ENCODE assay signal across 20 mouse cellular contexts in genomic region chr1:160052556-160053315, GRCm38 (mm10). TPM values are rescaled to one million over a fixed set of nuclear protein-coding genes. Genes with fewer than 3 reads are reported as not detected.
DNase-seq lines count a peak whose midpoint lies in the region; ATAC-seq and TF ChIP-seq lines count a peak whose summit lies in the region.
"Had no signal": no experiment of that assay in that cellular context is flagged by ENCODE, and none has a peak within 500 bp of the region (broad histone marks: within the 10 kb centered on the region; RNA-seq: fewer than 3 reads in every experiment).

No protein-coding gene starts in this region.

- H3K9ac ChIP-seq in liver, embryonic 16.5 days (ENCODE audit: low read depth, low read length): peak overlapping the region; percentile 13; the same call in 1 of the 2 replicates
- H3K9ac ChIP-seq: lung, embryonic 14.5 days had no signal

- H3K27me3 ChIP-seq in thymus, adult 2 months (ENCODE audit: control insufficient read depth, insufficient read depth, low read length): no peaks in the 10 kb centered on the region
- H3K27me3 ChIP-seq in liver, embryonic 16.5 days (ENCODE audit: control insufficient read depth, insufficient read depth, low read depth, low read length): no peaks in the 10 kb centered on the region
- H3K27me3 ChIP-seq in splenic B cell, adult 2 months (ENCODE audit: control insufficient read depth, insufficient read depth, low read length, poor library complexity, severe bottlenecking): no peaks in the 10 kb centered on the region

- no peak for TF ChIP-seq POLR2A in thymus, adult 2 months (IDR thresholded peaks at IDR 0.05; ENCODE audit: control insufficient read depth, extremely low read depth, insufficient read depth, low read length, poor library complexity)

- no peaks in the 10 kb centered on the region for H3K9me3 ChIP-seq in liver, embryonic 16.5 days (replicated peaks; ENCODE audit: control insufficient read depth, low read length)
- H3K9me3 ChIP-seq: embryonic facial prominence, embryonic 10.5 days had no signal

- H3K4me2 ChIP-seq in liver, embryonic 16.5 days (ENCODE audit: low read depth, low read length): no peak overlapping the region
- H3K4me2 ChIP-seq: lung, embryonic 14.5 days had no signal

- peak overlapping the region; percentile 68; the same call in 1 of the 2 replicates for H3K27ac ChIP-seq in thymus, adult 2 months (ENCODE audit: control insufficient read depth, insufficient read depth, low read length)
- no peak overlapping the region; the same call in 1 of the 2 replicates for H3K27ac ChIP-seq in liver, embryonic 16.5 days (ENCODE audit: low read length)
- H3K27ac ChIP-seq: embryonic facial prominence, embryonic 10.5 days had no signal

- no peak for ATAC-seq in liver, embryonic 16.5 days (ENCODE audit: low read depth)
- ATAC-seq: forebrain, embryonic 16.5 days; hindbrain, embryonic 16.5 days had no signal

- 91% methylated on average over 2 of the region's 2 CpGs for WGBS in thymus, adult 2 months
- whole genome bisulfite sequencing in liver, embryonic 16.5 days (ENCODE audit: insufficient replicate concordance): 85% methylated on average over 2 of the region's 2 CpGs

- H3K36me3 ChIP-seq in thymus, adult 2 months (ENCODE audit: control insufficient read depth, insufficient read depth, low read length): no peaks in the 10 kb centered on the region; the same call in 1 of the 2 replicates
- no peaks in the 10 kb centered on the region for H3K36me3 ChIP-seq in liver, embryonic 16.5 days (ENCODE audit: control insufficient read depth, insufficient read depth)
- no peaks in the 10 kb centered on the region; the same call in none of the 2 replicates for H3K36me3 ChIP-seq in splenic B cell, adult 2 months (ENCODE audit: control insufficient read depth, insufficient read depth, low read length, poor library complexity, severe bottlenecking)
- H3K36me3 ChIP-seq: embryonic facial prominence, embryonic 10.5 days had no signal

- DNase-seq in thymus, adult 2 months: no peak
- DNase-seq in thymus, adult 18-20 months: no peak
- DNase-seq in T-cell, adult 2 months (ENCODE audit: low spot score): peak; percentile 84
- peak; percentile 93 for DNase-seq in splenic B cell, adult 2 months (ENCODE audit: low read depth, low spot score)
- no peak for DNase-seq in urinary bladder, postnatal 14 days (ENCODE audit: low spot score)
- no peak for DNase-seq in cerebellum, postnatal 25 days
- DNase-seq: adrenal gland, adult 8-10 months; cerebellum, postnatal 14 days; gastrocnemius, postnatal 10 days; heart, postnatal 14 days; kidney, adult 2 months; kidney, postnatal 4 days; left cerebral cortex, postnatal 4 days; lung, embryonic 14.5 days; right cerebral cortex, adult 18-20 months had no signal

- H3K4me3 ChIP-seq in thymus, adult 2 months (ENCODE audit: control insufficient read depth, insufficient read depth, low read length): no peak overlapping the region
- H3K4me3 ChIP-seq in liver, embryonic 16.5 days (ENCODE audit: low read depth, low read length): no peak overlapping the region
- H3K4me3 ChIP-seq: embryonic facial prominence, embryonic 10.5 days; erythroblast, embryonic 14.5 days had no signal

- TF ChIP-seq CTCF in thymus, adult 2 months (IDR thresholded peaks at IDR 0.05; ENCODE audit: borderline replicate concordance, control insufficient read depth, extremely low read depth, insufficient read depth, low read length, poor library complexity): no peak

- peaks cover 29% of the 10 kb centered on the region for H3K4me1 ChIP-seq in thymus, adult 2 months (replicated peaks; ENCODE audit: control insufficient read depth, insufficient read depth, low read length)
- peaks cover 59% of the 10 kb centered on the region for H3K4me1 ChIP-seq in liver, embryonic 16.5 days (ENCODE audit: control insufficient read depth, low read depth, low read length)
- H3K4me1 ChIP-seq: embryonic facial prominence, embryonic 10.5 days had no signal

RNA-seq across cellular contexts. Expression of gene 4930523C07Rik, which starts 8.6 kb away (rescaled TPM):
- 25.8 and 26.5 TPM in 2 replicates for polyA plus RNA-seq in thymus, adult 2 months (2012; rRNA removed)
- 23.8 and 26.8 TPM in 2 replicates for polyA plus RNA-seq in liver, embryonic 16.5 days (2015; fragmentation: Nextera tagmentation; extraction: Ambion mirVana)

Comparison
In these comparisons a context has a peak if more than half of its experiments do, and no peak if none do; other contexts are left out.
1. DNase-seq: peak in T-cell, adult 2 months (single experiment) and splenic B cell, adult 2 months (single experiment); none in thymus, adult 2 months (single experiment), thymus, adult 18-20 months (0 of 2), urinary bladder, postnatal 14 days (single experiment) and cerebellum, postnatal 25 days (0 of 2).